ENCODE assay signal across 8 mouse cellular contexts in genomic region chr15:86089091-86089744, GRCm38 (mm10). TPM values are rescaled to one million over a fixed set of nuclear protein-coding genes. Genes with fewer than 3 reads are reported as not detected.
DNase-seq lines count a peak whose midpoint lies in the region; ATAC-seq and TF ChIP-seq lines count a peak whose summit lies in the region.
"Had no signal": no experiment of that assay in that cellular context is flagged by ENCODE, and none has a peak within 500 bp of the region (broad histone marks: within the 10 kb centered on the region; RNA-seq: fewer than 3 reads in every experiment).

No protein-coding gene starts in this region.

- H3K9ac ChIP-seq in kidney, embryonic 15.5 days: no peak overlapping the region
- H3K9ac ChIP-seq in hindbrain, embryonic 14.5 days: no peak overlapping the region
- H3K9ac ChIP-seq in midbrain, postnatal 0 days (replicated peaks; ENCODE audit: low read length, poor library complexity, severe bottlenecking): no peak overlapping the region

- no peaks in the 10 kb centered on the region for H3K27me3 ChIP-seq in kidney, embryonic 15.5 days
- H3K27me3 ChIP-seq in hindbrain, embryonic 14.5 days (ENCODE audit: control insufficient read depth, insufficient read depth, low read length): no peaks in the 10 kb centered on the region
- H3K27me3 ChIP-seq in midbrain, postnatal 0 days (ENCODE audit: insufficient read depth, low read length): no peaks in the 10 kb centered on the region
- H3K27me3 ChIP-seq in cerebellum, adult 2 months (ENCODE audit: control insufficient read depth, insufficient read depth, low read length): no peaks in the 10 kb centered on the region

- no peak for TF ChIP-seq CTCF in embryonic fibroblast, embryonic 13.5 days (IDR thresholded peaks at IDR 0.05; ENCODE audit: borderline replicate concordance, insufficient read depth, low read length)
- no peak for TF ChIP-seq CTCF in midbrain, postnatal 0 days (IDR thresholded peaks at IDR 0.05)
- TF ChIP-seq CTCF in cerebellum, adult 2 months (IDR thresholded peaks at IDR 0.05; ENCODE audit: borderline replicate concordance, insufficient read depth, low read depth, low read length): no peak

- H3K36me3 ChIP-seq in kidney, embryonic 15.5 days: peaks cover 7% of the 10 kb centered on the region
- H3K36me3 ChIP-seq in hindbrain, embryonic 14.5 days (replicated peaks; ENCODE audit: control insufficient read depth, insufficient read depth): peaks cover 18% of the 10 kb centered on the region
- peaks cover 15% of the 10 kb centered on the region; the same call in 1 of the 2 replicates for H3K36me3 ChIP-seq in midbrain, postnatal 0 days (ENCODE audit: insufficient read depth, low read length)

- H3K4me2 ChIP-seq in kidney, embryonic 15.5 days: peak overlapping the region; percentile 24; the same call in 1 of the 2 replicates
- H3K4me2 ChIP-seq in hindbrain, embryonic 14.5 days (replicated peaks): no peak overlapping the region
- no peak overlapping the region for H3K4me2 ChIP-seq in midbrain, postnatal 0 days (ENCODE audit: low read depth, low read length, poor library complexity, severe bottlenecking)

- peaks cover 87% of the 10 kb centered on the region for H3K4me1 ChIP-seq in kidney, embryonic 15.5 days
- H3K4me1 ChIP-seq in embryonic fibroblast, embryonic 13.5 days (ENCODE audit: control insufficient read depth, insufficient read depth, low read length): peaks cover 22% of the 10 kb centered on the region
- H3K4me1 ChIP-seq in hindbrain, embryonic 14.5 days (replicated peaks; ENCODE audit: control insufficient read depth, insufficient read depth, low read length): peaks cover 64% of the 10 kb centered on the region
- peaks cover 38% of the 10 kb centered on the region for H3K4me1 ChIP-seq in midbrain, postnatal 0 days (ENCODE audit: insufficient read depth, low read length)
- peaks cover 79% of the 10 kb centered on the region for H3K4me1 ChIP-seq in cerebellum, adult 2 months (ENCODE audit: control insufficient read depth, insufficient read depth, low read length)

- H3K4me3 ChIP-seq in kidney, embryonic 15.5 days (replicated peaks): no peak overlapping the region
- no peak overlapping the region for H3K4me3 ChIP-seq in embryonic fibroblast, embryonic 13.5 days (ENCODE audit: insufficient read depth, low read length)
- H3K4me3 ChIP-seq in hindbrain, embryonic 14.5 days (replicated peaks; ENCODE audit: low read length): no peak overlapping the region
- H3K4me3 ChIP-seq in midbrain, postnatal 0 days (ENCODE audit: low read depth, low read length): no peak overlapping the region
- H3K4me3 ChIP-seq in cerebellum, adult 2 months (replicated peaks; ENCODE audit: insufficient read depth, low read depth, low read length): no peak overlapping the region

- DNase-seq in kidney, postnatal 36 days: no peak
- no peak for DNase-seq in hindbrain, embryonic 14.5 days (ENCODE audit: low spot score)
- no peak for DNase-seq in midbrain, postnatal 0 days (ENCODE audit: low spot score)
- no peak for DNase-seq in cerebellum, adult 2 months

- peak overlapping the region; percentile 91 for H3K27ac ChIP-seq in kidney, embryonic 15.5 days
- H3K27ac ChIP-seq in embryonic fibroblast, embryonic 13.5 days (ENCODE audit: insufficient read depth, low read length): peak overlapping the region; percentile 88
- peak overlapping the region; percentile 20; the same call in 1 of the 2 replicates for H3K27ac ChIP-seq in hindbrain, embryonic 14.5 days
- 0 out of 2 replicates have a peak overlapping the region, but pooled peaks have one; percentile 59 for H3K27ac ChIP-seq in midbrain, postnatal 0 days (ENCODE audit: low read depth, low read length)
- H3K27ac ChIP-seq in cerebellum, adult 2 months (ENCODE audit: insufficient read depth, low read length): no peak overlapping the region
- H3K27ac ChIP-seq: macrophage had no signal

- no peaks in the 10 kb centered on the region for H3K9me3 ChIP-seq in kidney, embryonic 15.5 days (replicated peaks)
- no peaks in the 10 kb centered on the region for H3K9me3 ChIP-seq in hindbrain, embryonic 14.5 days (ENCODE audit: control insufficient read depth, low read length)
- no peaks in the 10 kb centered on the region for H3K9me3 ChIP-seq in midbrain, postnatal 0 days (ENCODE audit: low read length)

- ATAC-seq in kidney, embryonic 15.5 days (replicated peaks; ENCODE audit: low FRiP score): no peak
- no peak for ATAC-seq in hindbrain, embryonic 14.5 days (ENCODE audit: low FRiP score)
- ATAC-seq in midbrain, postnatal 0 days (ENCODE audit: low FRiP score): no peak
- ATAC-seq in monocyte, adult 5-6 weeks (replicated peaks; ENCODE audit: insufficient number of reproducible peaks, low FRiP score, low TSS enrichment, poor library complexity, severe bottlenecking): no peak

- 38% methylated on average over 13 of the region's 13 CpGs for WGBS in kidney, embryonic 15.5 days
- WGBS in hindbrain, embryonic 14.5 days: 80% methylated on average over 13 of the region's 13 CpGs
- WGBS in midbrain, postnatal 0 days: 77% methylated on average over 13 of the region's 13 CpGs
- WGBS in cerebellum, adult 2 months: 77% methylated on average over 13 of the region's 13 CpGs

- no peak for TF ChIP-seq POLR2A in embryonic fibroblast, embryonic 13.5 days (IDR thresholded peaks at IDR 0.05; ENCODE audit: low read depth, low read length)
- TF ChIP-seq POLR2A in cerebellum, adult 2 months (IDR thresholded peaks at IDR 0.05; ENCODE audit: borderline replicate concordance, insufficient read depth, low read length): no peak

RNA-seq across cellular contexts. Expression of gene Gramd4, which starts 31.7 kb away (rescaled TPM):
- polyA plus RNA-seq in kidney, embryonic 15.5 days (2015; fragmentation: Nextera tagmentation; extraction: Ambion mirVana): 14.1 and 17.4 TPM in 2 replicates
- polyA plus RNA-seq in embryonic fibroblast, embryonic 13.5 days (2011; ENCODE audit: insufficient read length, low read depth, missing spikeins): 18.0 and 31.4 TPM in 2 replicates
- polyA plus RNA-seq in hindbrain, embryonic 14.5 days (2014; fragmentation: Nextera tagmentation; extraction: Ambion mirVana): 22.2 and 24.9 TPM in 2 replicates
- total RNA-seq in midbrain, postnatal 0 days (2014; rRNA removed): 43.4 and 47.6 TPM in 2 replicates
- 21.5 and 22.5 TPM in 2 replicates for polyA plus RNA-seq in midbrain, postnatal 0 days (2015; fragmentation: Nextera tagmentation; extraction: Ambion mirVana)
- 112 to 191 TPM (median 137 TPM) in 3 replicates for total RNA-seq in monocyte, adult 5-6 weeks (2017)
- polyA plus RNA-seq in cerebellum, adult 2 months (2012; rRNA removed): 36.0 and 40.4 TPM in 2 replicates

RNA-seq across cellular contexts. Expression of gene Celsr1, which starts 55.6 kb away (rescaled TPM):
- 3.7 and 3.9 TPM in 2 replicates for polyA plus RNA-seq in kidney, embryonic 15.5 days (2015; fragmentation: Nextera tagmentation; extraction: Ambion mirVana)
- 0.20 and 0.91 TPM in 2 replicates for polyA plus RNA-seq in embryonic fibroblast, embryonic 13.5 days (2011; ENCODE audit: insufficient read length, low read depth, missing spikeins)
- polyA plus RNA-seq in hindbrain, embryonic 14.5 days (2014; fragmentation: Nextera tagmentation; extraction: Ambion mirVana): 2.4 and 2.7 TPM in 2 replicates
- 13.7 and 15.0 TPM in 2 replicates for total RNA-seq in midbrain, postnatal 0 days (2014; rRNA removed)
- polyA plus RNA-seq in midbrain, postnatal 0 days (2015; fragmentation: Nextera tagmentation; extraction: Ambion mirVana): 0.60 and 0.79 TPM in 2 replicates
- 0.11 to 2.1 TPM (median 0.76 TPM) in 3 replicates for total RNA-seq in monocyte, adult 5-6 weeks (2017)
- 0.49 and 0.60 TPM in 2 replicates for polyA plus RNA-seq in cerebellum, adult 2 months (2012; rRNA removed)
- polyA plus RNA-seq: macrophage had no signal
